ENCODE assay signal across 22 mouse cellular contexts in genomic region chr17:4889577-4889976, GRCm38 (mm10).
DNase-seq lines count a peak whose midpoint lies in the region; ATAC-seq and TF ChIP-seq lines count a peak whose summit lies in the region.
"Had no signal": no experiment of that assay in that cellular context is flagged by ENCODE, and none has a peak within 500 bp of the region (broad histone marks: within the 10 kb centered on the region; RNA-seq: fewer than 3 reads in every experiment).

No protein-coding gene starts in this region.

- H3K79me2 ChIP-seq in liver, adult 2 months (ENCODE audit: control insufficient read depth, insufficient read depth, low read length), result no peaks in the 10 kb centered on the region

- TF ChIP-seq POLR2A in liver, adult 2 months (IDR thresholded peaks at IDR 0.05; ENCODE audit: extremely low read depth, insufficient read depth, low read length), result no peak

- WGBS in heart, embryonic 10.5 days, result 55% methylated on average over 2 of the region's 2 CpGs
- 54% methylated on average over 2 of the region's 2 CpGs for WGBS in heart, embryonic 12.5 days
- 37% methylated on average over 2 of the region's 2 CpGs for WGBS in liver, adult 2 months
- 63% methylated on average over 2 of the region's 2 CpGs for WGBS in stomach, postnatal 0 days

- H3K27me3 ChIP-seq in heart, embryonic 10.5 days (ENCODE audit: insufficient read depth, poor library complexity, severe bottlenecking), result no peaks in the 10 kb centered on the region
- H3K27me3 ChIP-seq in heart, embryonic 12.5 days (replicated peaks), result no peaks in the 10 kb centered on the region
- no peaks in the 10 kb centered on the region for H3K27me3 ChIP-seq in liver, adult 2 months (ENCODE audit: control insufficient read depth, insufficient read depth, low read length)
- H3K27me3 ChIP-seq in stomach, postnatal 0 days (ENCODE audit: control insufficient read depth, insufficient read depth, low read length), result no peaks in the 10 kb centered on the region
- H3K27me3 ChIP-seq: hindbrain, embryonic 12.5 days; neural tube, embryonic 13.5 days; stomach, embryonic 15.5 days had no signal

- TF ChIP-seq CTCF in liver, adult 2 months (IDR thresholded peaks at IDR 0.05; ENCODE audit: low read depth, low read length), result peak; percentile 58
- TF ChIP-seq CTCF in stomach, postnatal 0 days (IDR thresholded peaks at IDR 0.05; ENCODE audit: low read depth), result peak; percentile 48

- H3K9ac ChIP-seq in heart, embryonic 12.5 days, result no peak overlapping the region
- no peak overlapping the region for H3K9ac ChIP-seq in liver, adult 2 months (ENCODE audit: low read depth, low read length)
- no peak overlapping the region for H3K9ac ChIP-seq in stomach, postnatal 0 days (ENCODE audit: low read length)
- H3K9ac ChIP-seq: hindbrain, embryonic 12.5 days; neural tube, embryonic 13.5 days; stomach, embryonic 15.5 days had no signal

- H3K4me2 ChIP-seq in heart, embryonic 12.5 days, result no peak overlapping the region
- H3K4me2 ChIP-seq in stomach, postnatal 0 days (replicated peaks; ENCODE audit: low read depth), result no peak overlapping the region
- H3K4me2 ChIP-seq: hindbrain, embryonic 12.5 days; neural tube, embryonic 13.5 days; stomach, embryonic 15.5 days had no signal

- H3K9me3 ChIP-seq in heart, embryonic 10.5 days, result no peaks in the 10 kb centered on the region
- H3K9me3 ChIP-seq in heart, embryonic 12.5 days (replicated peaks), result no peaks in the 10 kb centered on the region
- H3K9me3 ChIP-seq in stomach, postnatal 0 days (ENCODE audit: control insufficient read depth, low read length), result no peaks in the 10 kb centered on the region
- H3K9me3 ChIP-seq: hindbrain, embryonic 12.5 days; neural tube, embryonic 13.5 days; stomach, embryonic 15.5 days had no signal

- no peaks in the 10 kb centered on the region for H3K4me1 ChIP-seq in heart, embryonic 10.5 days
- H3K4me1 ChIP-seq in heart, embryonic 12.5 days (replicated peaks), result no peaks in the 10 kb centered on the region
- no peaks in the 10 kb centered on the region for H3K4me1 ChIP-seq in liver, adult 2 months (ENCODE audit: control insufficient read depth, insufficient read depth, low read length)
- H3K4me1 ChIP-seq in stomach, postnatal 0 days (replicated peaks; ENCODE audit: control insufficient read depth, insufficient read depth), result no peaks in the 10 kb centered on the region
- H3K4me1 ChIP-seq: hindbrain, embryonic 12.5 days; neural tube, embryonic 13.5 days; stomach, embryonic 15.5 days had no signal

- H3K27ac ChIP-seq in heart, embryonic 10.5 days, result no peak overlapping the region
- H3K27ac ChIP-seq in heart, embryonic 12.5 days (ENCODE audit: poor library complexity, severe bottlenecking), result no peak overlapping the region
- H3K27ac ChIP-seq in liver, adult 2 months (replicated peaks; ENCODE audit: insufficient read depth, low read depth, low read length), result no peak overlapping the region
- no peak overlapping the region for H3K27ac ChIP-seq in stomach, postnatal 0 days (replicated peaks)
- H3K27ac ChIP-seq: hindbrain, embryonic 12.5 days; neural tube, embryonic 13.5 days; stomach, embryonic 15.5 days had no signal

- no peak for ATAC-seq in heart, embryonic 12.5 days (ENCODE audit: insufficient number of reproducible peaks, low FRiP score)
- peak; percentile 20; the same call in 1 of the 2 replicates for ATAC-seq in megakaryocyte progenitor cell, adult 5-6 weeks (replicated peaks; ENCODE audit: poor library complexity)
- no peak for ATAC-seq in stomach, postnatal 0 days (ENCODE audit: low FRiP score, low TSS enrichment)
- ATAC-seq: activated CD4-positive, CD25-positive, alpha-beta regulatory T cell, adult 4 months; forebrain, embryonic 14.5 days had no signal

- H3K4me3 ChIP-seq in heart, embryonic 10.5 days, result no peak overlapping the region
- no peak overlapping the region for H3K4me3 ChIP-seq in heart, embryonic 12.5 days
- no peak overlapping the region for H3K4me3 ChIP-seq in liver, adult 2 months (ENCODE audit: insufficient read depth, low read depth, low read length)
- no peak overlapping the region for H3K4me3 ChIP-seq in stomach, postnatal 0 days (ENCODE audit: low read depth, low read length)
- H3K4me3 ChIP-seq: hindbrain, embryonic 12.5 days; neural tube, embryonic 13.5 days; stomach, embryonic 15.5 days had no signal

- no peaks in the 10 kb centered on the region for H3K36me3 ChIP-seq in heart, embryonic 10.5 days
- no peaks in the 10 kb centered on the region for H3K36me3 ChIP-seq in heart, embryonic 12.5 days
- no peaks in the 10 kb centered on the region for H3K36me3 ChIP-seq in liver, adult 2 months (ENCODE audit: control insufficient read depth, insufficient read depth, low read length)
- no peaks in the 10 kb centered on the region for H3K36me3 ChIP-seq in stomach, postnatal 0 days (ENCODE audit: control insufficient read depth, insufficient read depth, low read length)
- H3K36me3 ChIP-seq: hindbrain, embryonic 12.5 days; neural tube, embryonic 13.5 days; stomach, embryonic 15.5 days had no signal

- DNase-seq in heart, embryonic 10.5 days (ENCODE audit: low spot score), result peak; percentile 72
- peak; percentile 36 for DNase-seq in liver, adult 2 months (ENCODE audit: extremely low read depth, low read depth, low spot score)
- no peak for DNase-seq in liver
- DNase-seq in stomach, postnatal 0 days (ENCODE audit: low spot score), result peak; percentile 22
- no peak for DNase-seq in gastrocnemius, postnatal 14 days
- DNase-seq: adrenal gland, postnatal 10 days; cerebellum, adult 8-10 months; cerebellum, postnatal 36 days; gastrocnemius, postnatal 10 days; heart, postnatal 10 days; kidney, postnatal 25 days; lung, postnatal 36 days; midbrain, embryonic 14.5 days; retina, postnatal 1 day; right cerebral cortex, postnatal 4 days had no signal

- intact Hi-C loops in gastrocnemius, postnatal 14 days (cut with DNase I; ENCODE audit: low total_unique reads), result no loop called here

- TF ChIP-seq EP300 in stomach, postnatal 0 days (optimal IDR thresholded peaks at IDR 0.05), result no peak

Comparison
In these comparisons a context has a peak if more than half of its experiments do, and no peak if none do; other contexts are left out.
1. DNase-seq: peak in heart, embryonic 10.5 days (single experiment), liver, adult 2 months (single experiment) and stomach, postnatal 0 days (single experiment); none in liver (single experiment) and gastrocnemius, postnatal 14 days (single experiment).